Mouse (Mus musculus): ENCODE results near the gene Ppp1r14a. TPM values are rescaled to one million over a fixed set of nuclear protein-coding genes. Genes with fewer than 3 reads are reported as not detected.
A peak's percentile ranks its signal among the peaks of the same experiment; 100 is the strongest.

The Ppp1r14a gene
- polyA plus RNA-seq, 2 experiments, result 9.6 to 13.8 TPM

GRCm38 (mm10) chr7:29257368-29257767 is 31.7 kb upstream of the Ppp1r14a start:
- no peak overlapping the region for H3K4me2 ChIP-seq (replicated peaks; ENCODE audit: low read depth, low read length, severe bottlenecking)
- no peak overlapping the region for H3K9ac ChIP-seq (ENCODE audit: low read depth, low read length, severe bottlenecking)
- peaks cover 5% of the 10 kb centered on the region for H3K36me3 ChIP-seq (ENCODE audit: control insufficient read depth, insufficient read depth, low read length)
- H3K27me3 ChIP-seq (ENCODE audit: control insufficient read depth, insufficient read depth, low read length), result no peaks in the 10 kb centered on the region
- 86% methylated on average over 1 of the region's 1 CpGs for WGBS
- DNase-seq (ENCODE audit: low spot score), result no peak
- no peak for TF ChIP-seq POLR2A (IDR thresholded peaks at IDR 0.05; ENCODE audit: borderline replicate concordance, extremely low read depth, insufficient read depth, insufficient read length)
- no peaks in the 10 kb centered on the region; the same call in 1 of the 2 replicates for H3K4me1 ChIP-seq (ENCODE audit: control insufficient read depth, insufficient read depth, low read length)
- no peak overlapping the region for H3K27ac ChIP-seq (replicated peaks; ENCODE audit: low read depth, low read length)
- H3K4me3 ChIP-seq (replicated peaks; ENCODE audit: low read length), result no peak overlapping the region
- ATAC-seq (ENCODE audit: low FRiP score, low read depth), result no peak
- H3K9me3 ChIP-seq (ENCODE audit: control insufficient read depth, low read length), result no peaks in the 10 kb centered on the region

GRCm38 (mm10) chr7:29259781-29260730 is 29.1 kb upstream of the Ppp1r14a start:
- WGBS, result 72% methylated on average over 10 of the region's 10 CpGs
- H3K27me3 ChIP-seq (ENCODE audit: control insufficient read depth, insufficient read depth, low read length), result no peaks in the 10 kb centered on the region
- no peaks in the 10 kb centered on the region for H3K4me1 ChIP-seq (ENCODE audit: control insufficient read depth, insufficient read depth, low read length)
- H3K4me2 ChIP-seq (replicated peaks; ENCODE audit: low read depth, low read length, severe bottlenecking), result no peak overlapping the region
- peaks cover 5% of the 10 kb centered on the region for H3K36me3 ChIP-seq (ENCODE audit: control insufficient read depth, insufficient read depth, low read length)
- no peak for TF ChIP-seq POLR2A (IDR thresholded peaks at IDR 0.05; ENCODE audit: borderline replicate concordance, extremely low read depth, insufficient read depth, insufficient read length)
- no peak overlapping the region for H3K4me3 ChIP-seq (replicated peaks; ENCODE audit: low read length)
- no peaks in the 10 kb centered on the region for H3K9me3 ChIP-seq (ENCODE audit: control insufficient read depth, low read length)
- no peak for DNase-seq (ENCODE audit: low spot score)
- 0 out of 2 replicates have a peak, but pooled peaks have one; percentile 31 for ATAC-seq (ENCODE audit: low FRiP score, low read depth)
- H3K9ac ChIP-seq (ENCODE audit: low read depth, low read length, severe bottlenecking), result no peak overlapping the region
- no peak overlapping the region for H3K27ac ChIP-seq (replicated peaks; ENCODE audit: low read depth, low read length)

- Histone ChIP-seq H3K4me2 (replicated peaks; ENCODE audit: low read depth, low read length, severe bottlenecking) (no peak overlapping the region), H3K9ac (ENCODE audit: low read depth, low read length, severe bottlenecking) (no peak overlapping the region), H3K4me3 (replicated peaks; ENCODE audit: low read length) (no peak overlapping the region), H3K27me3 (ENCODE audit: control insufficient read depth, insufficient read depth, low read length) (no peaks in the 10 kb centered on the region), H3K36me3 (ENCODE audit: control insufficient read depth, insufficient read depth, low read length) (no peaks in the 10 kb centered on the region; the same call in 1 of the 2 replicates), H3K9me3 (ENCODE audit: control insufficient read depth, low read length) (no peaks in the 10 kb centered on the region), H3K4me1 (ENCODE audit: control insufficient read depth, insufficient read depth, low read length) (peaks cover 5% of the 10 kb centered on the region; the same call in 1 of the 2 replicates), H3K27ac (replicated peaks; ENCODE audit: low read depth, low read length) (no peak overlapping the region)
- no peak for TF ChIP-seq POLR2A (IDR thresholded peaks at IDR 0.05; ENCODE audit: borderline replicate concordance, extremely low read depth, insufficient read depth, insufficient read length)
- DNase-seq (ENCODE audit: low spot score), result no peak
- ATAC-seq (ENCODE audit: low FRiP score, low read depth), result no peak
- 58% methylated on average over 6 of the region's 6 CpGs for WGBS
These were observed 27.0 kb upstream of the Ppp1r14a start for GRCm38 (mm10) chr7:29262151-29262550.

GRCm38 (mm10) chr7:29263831-29264230 is 25.3 kb upstream of the Ppp1r14a start:
- Histone ChIP-seq H3K27me3 (ENCODE audit: control insufficient read depth, insufficient read depth, low read length) (no peaks in the 10 kb centered on the region), H3K27ac (replicated peaks; ENCODE audit: low read depth, low read length) (no peak overlapping the region), H3K4me3 (replicated peaks; ENCODE audit: low read length) (no peak overlapping the region), H3K36me3 (ENCODE audit: control insufficient read depth, insufficient read depth, low read length) (no peaks in the 10 kb centered on the region; the same call in 1 of the 2 replicates), H3K4me2 (replicated peaks; ENCODE audit: low read depth, low read length, severe bottlenecking) (no peak overlapping the region), H3K4me1 (ENCODE audit: control insufficient read depth, insufficient read depth, low read length) (peaks cover 5% of the 10 kb centered on the region; the same call in 1 of the 2 replicates), H3K9ac (ENCODE audit: low read depth, low read length, severe bottlenecking) (no peak overlapping the region), H3K9me3 (ENCODE audit: control insufficient read depth, low read length) (no peaks in the 10 kb centered on the region)
- DNase-seq (ENCODE audit: low spot score), result no peak
- ATAC-seq (ENCODE audit: low FRiP score, low read depth), result no peak
- TF ChIP-seq POLR2A (IDR thresholded peaks at IDR 0.05; ENCODE audit: borderline replicate concordance, extremely low read depth, insufficient read depth, insufficient read length), result no peak
- WGBS, result 86% methylated on average over 3 of the region's 3 CpGs

- 88% methylated on average over 7 of the region's 7 CpGs for WGBS
- ATAC-seq (ENCODE audit: low FRiP score, low read depth), result no peak
- Histone ChIP-seq H3K36me3 (ENCODE audit: control insufficient read depth, insufficient read depth, low read length) (no peaks in the 10 kb centered on the region), H3K27me3 (ENCODE audit: control insufficient read depth, insufficient read depth, low read length) (no peaks in the 10 kb centered on the region), H3K9me3 (ENCODE audit: control insufficient read depth, low read length) (no peaks in the 10 kb centered on the region), H3K4me2 (replicated peaks; ENCODE audit: low read depth, low read length, severe bottlenecking) (no peak overlapping the region), H3K27ac (replicated peaks; ENCODE audit: low read depth, low read length) (no peak overlapping the region), H3K4me3 (replicated peaks; ENCODE audit: low read length) (no peak overlapping the region), H3K4me1 (ENCODE audit: control insufficient read depth, insufficient read depth, low read length) (peaks cover 5% of the 10 kb centered on the region; the same call in 1 of the 2 replicates), H3K9ac (ENCODE audit: low read depth, low read length, severe bottlenecking) (no peak overlapping the region)
- DNase-seq (ENCODE audit: low spot score), result no peak
- no peak for TF ChIP-seq POLR2A (IDR thresholded peaks at IDR 0.05; ENCODE audit: borderline replicate concordance, extremely low read depth, insufficient read depth, insufficient read length)
These were observed 23.5 kb upstream of the Ppp1r14a start for GRCm38 (mm10) chr7:29265636-29266035.
